Mouse (Mus musculus) forebrain, embryonic 12.5 days (tissue): ENCODE measurements around the gene Ccdc126. TPM values are rescaled to one million over a fixed set of nuclear protein-coding genes. Genes with fewer than 3 reads are reported as not detected.

Experiments used
- ATAC-seq: fragments of 200-750 bp; cut with Nextera tagmentation; 2 replicates; pipeline ENCODE4 v1.8.0; 2017; ENCODE audit warnings: moderate TSS enrichment; ENCODE audit not compliant: low FRiP score
- H3K27ac ChIP-seq: fragments of 300-500 bp; sonication (generic); 2 replicates; pipeline ENCODE4 v1.5.1; 2016; ENCODE audit warnings: mild to moderate bottlenecking
- H3K27me3 ChIP-seq: fragments of 300-500 bp; sonication (generic); 2 replicates; pipeline ENCODE4 v1.6.1; 2016; ENCODE audit warnings: mild to moderate bottlenecking
- H3K36me3 ChIP-seq: fragments of 300-500 bp; sonication (generic); replicated peaks from 2 replicates; pipeline ENCODE4 v1.6.1; 2016; ENCODE audit warnings: mild to moderate bottlenecking
- H3K4me1 ChIP-seq: fragments of 300-500 bp; sonication (generic); 2 replicates; pipeline ENCODE4 v1.6.1; 2016
- H3K4me2 ChIP-seq: fragments of 300-500 bp; sonication (generic); 2 replicates; pipeline ENCODE4 v1.6.1; 2016; ENCODE audit warnings: mild to moderate bottlenecking, moderate library complexity
- H3K4me3 ChIP-seq: fragments of 300-500 bp; sonication (generic); replicated peaks from 2 replicates; pipeline ENCODE4 v1.5.1; 2016; ENCODE audit warnings: mild to moderate bottlenecking
- H3K9ac ChIP-seq: fragments of 300-500 bp; sonication (generic); 2 replicates; pipeline ENCODE4 v1.6.1; 2016; ENCODE audit warnings: mild to moderate bottlenecking
- H3K9me3 ChIP-seq: fragments of 300-500 bp; sonication (generic); 2 replicates; pipeline ENCODE4 v1.6.1; 2016
- WGBS: fragments of 180-500 bp; shearing (Covaris S2); methylation state at CpG from one replicate; pipeline ENCODE4 v1.1.7; 2016; 5-methylcytosine and 5-hydroxymethylcytosine counted together
- polyA plus RNA-seq: library from polyadenylated mRNA; unstranded; fragments of >200 nt; fragmentation: Nextera tagmentation; extraction: Ambion mirVana; gene quantifications from 2 replicates; pipeline ENCODE4 v1.2.1, GENCODE M21; 2016

Gene Ccdc126
- polyA plus RNA-seq, 1 experiment from 2014 or later = 6.0 TPM

DNA sequence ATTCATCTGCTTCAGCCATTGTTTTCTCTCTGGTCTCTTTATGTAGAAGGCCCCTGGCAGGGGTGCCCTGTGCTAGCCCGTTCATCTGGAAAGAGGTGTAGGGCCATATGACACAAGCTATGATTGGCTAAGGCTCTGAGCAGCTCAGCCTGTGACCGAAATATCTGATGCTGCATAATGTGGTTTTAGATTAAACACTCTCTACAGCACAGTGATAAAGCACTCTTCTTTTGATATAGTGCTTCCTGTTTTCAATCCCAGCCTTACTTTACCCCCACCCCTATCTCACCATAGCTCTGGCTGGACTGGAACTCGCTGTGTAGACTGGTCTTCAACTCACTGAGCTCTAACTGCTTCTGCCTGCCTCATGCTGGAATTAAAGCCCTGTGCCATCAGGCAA is 2.3 kb downstream of the Ccdc126 start:
- Histone ChIP-seq H3K9me3 (no peaks in the 10 kb centered on the region), H3K27ac (no peak overlapping the region), H3K27me3 (no peaks in the 10 kb centered on the region), H3K4me3 (no peak overlapping the region), H3K9ac (no peak overlapping the region), H3K4me2 (no peak overlapping the region), H3K4me1 (peaks cover 5% of the 10 kb centered on the region; the same call in 1 of the 2 replicates), H3K36me3 (no peaks in the 10 kb centered on the region)
- 82% methylated on average over 3 of the region's 3 CpGs for WGBS
- no peak for ATAC-seq

GRCm38 (mm10) chr6:49322056-49322455 is 3.0 kb downstream of the Ccdc126 start:
- Histone ChIP-seq H3K4me2 (no peak overlapping the region), H3K27me3 (no peaks in the 10 kb centered on the region), H3K9me3 (no peaks in the 10 kb centered on the region), H3K36me3 (no peaks in the 10 kb centered on the region), H3K4me1 (peaks cover 5% of the 10 kb centered on the region; the same call in 1 of the 2 replicates), H3K27ac (no peak overlapping the region), H3K4me3 (no peak overlapping the region), H3K9ac (no peak overlapping the region)
- ATAC-seq = no peak

DNA sequence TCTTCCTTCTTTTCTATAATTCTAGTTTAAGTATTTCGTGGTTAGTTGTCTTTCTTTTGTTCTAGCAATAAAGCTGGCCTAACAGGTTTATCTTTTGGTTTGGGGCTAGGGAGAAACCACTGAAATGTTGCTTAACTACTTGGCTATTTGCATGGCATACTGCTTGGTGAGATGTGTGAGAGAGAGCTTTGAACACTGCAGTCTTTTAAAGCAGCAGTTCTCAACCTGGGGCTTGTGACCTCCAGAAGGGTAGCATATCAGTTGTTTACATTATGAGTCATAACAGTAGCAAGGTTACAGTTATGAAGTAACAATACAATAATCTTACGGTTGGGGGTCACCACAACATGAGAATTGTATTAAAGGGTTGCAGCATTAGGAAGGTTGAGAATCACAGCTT is 3.9 kb downstream of the Ccdc126 start:
- WGBS = 77% methylated on average over 2 of the region's 2 CpGs
- Histone ChIP-seq H3K9ac (no peak overlapping the region), H3K4me2 (no peak overlapping the region)

DNA sequence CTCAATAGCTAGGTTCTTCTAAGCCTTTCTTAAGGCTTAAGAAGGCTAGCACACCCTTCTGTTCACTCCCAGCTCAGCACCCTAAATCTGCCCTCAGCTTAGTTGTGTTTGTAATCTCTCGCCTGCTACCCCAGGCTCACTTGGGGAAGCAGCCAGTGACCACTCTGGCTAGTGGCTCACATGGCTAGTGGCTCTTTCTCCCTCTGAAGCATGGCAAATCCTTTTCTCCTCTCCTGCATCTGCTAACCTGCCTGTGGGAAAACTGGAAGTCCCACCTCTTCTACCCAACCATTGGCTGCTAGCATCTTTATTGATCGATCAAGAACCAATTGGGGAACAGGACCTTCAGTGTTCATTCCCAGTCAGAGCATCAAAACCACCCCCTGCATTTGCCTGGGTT is 5.5 kb downstream of the Ccdc126 start:
- Histone ChIP-seq H3K27ac (no peak overlapping the region), H3K4me3 (no peak overlapping the region), H3K9ac (no peak overlapping the region), H3K36me3 (no peaks in the 10 kb centered on the region), H3K27me3 (no peaks in the 10 kb centered on the region), H3K9me3 (no peaks in the 10 kb centered on the region), H3K4me2 (no peak overlapping the region), H3K4me1 (peaks cover 5% of the 10 kb centered on the region; the same call in 1 of the 2 replicates)
- no peak for ATAC-seq
- WGBS = 66% methylated on average over 2 of the region's 2 CpGs

More for the DNA sequence above, 3.9 kb downstream of the Ccdc126 start:
- ATAC-seq = no peak
- Histone ChIP-seq H3K36me3 (no peaks in the 10 kb centered on the region), H3K27me3 (no peaks in the 10 kb centered on the region), H3K4me3 (no peak overlapping the region), H3K27ac (no peak overlapping the region), H3K4me1 (peaks cover 5% of the 10 kb centered on the region; the same call in 1 of the 2 replicates), H3K9me3 (no peaks in the 10 kb centered on the region)

GRCm38 (mm10) chr6:49325294-49325693 is 6.2 kb downstream of the Ccdc126 start:
- H3K27ac ChIP-seq = no peak overlapping the region
- H3K27me3 ChIP-seq = no peaks in the 10 kb centered on the region
- ATAC-seq = no peak
- no peak overlapping the region for H3K4me3 ChIP-seq
- H3K9ac ChIP-seq = no peak overlapping the region
- H3K36me3 ChIP-seq = no peaks in the 10 kb centered on the region
- peaks cover under 1% of the 10 kb centered on the region; the same call in 1 of the 2 replicates for H3K4me1 ChIP-seq
- H3K9me3 ChIP-seq = no peaks in the 10 kb centered on the region
- WGBS = 75% methylated on average over 1 of the region's 1 CpGs
- no peak overlapping the region for H3K4me2 ChIP-seq

- no peaks in the 10 kb centered on the region for H3K36me3 ChIP-seq
- no peaks in the 10 kb centered on the region for H3K27me3 ChIP-seq
- H3K27ac ChIP-seq = no peak overlapping the region
- H3K9ac ChIP-seq = no peak overlapping the region
- no peaks in the 10 kb centered on the region for H3K9me3 ChIP-seq
- ATAC-seq = no peak
- 87% methylated on average over 3 of the region's 3 CpGs for WGBS
- no peak overlapping the region for H3K4me2 ChIP-seq
- H3K4me1 ChIP-seq = no peaks in the 10 kb centered on the region
- no peak overlapping the region for H3K4me3 ChIP-seq
Observed at GRCm38 (mm10) chr6:49326846-49327245, 7.8 kb downstream of the Ccdc126 start.

- Histone ChIP-seq H3K9ac (no peak overlapping the region), H3K9me3 (no peaks in the 10 kb centered on the region), H3K4me3 (no peak overlapping the region), H3K4me2 (no peak overlapping the region), H3K27ac (no peak overlapping the region), H3K4me1 (no peaks in the 10 kb centered on the region), H3K27me3 (no peaks in the 10 kb centered on the region), H3K36me3 (no peaks in the 10 kb centered on the region)
- WGBS = 76% methylated on average over 5 of the region's 5 CpGs
- no peak for ATAC-seq
Observed at GRCm38 (mm10) chr6:49331369-49332059, 12.4 kb downstream of the Ccdc126 start.

GRCm38 (mm10) chr6:49332060-49332370 is 12.9 kb downstream of the Ccdc126 start:
- H3K9me3 ChIP-seq = no peaks in the 10 kb centered on the region
- H3K4me3 ChIP-seq = no peak overlapping the region
- H3K27ac ChIP-seq = no peak overlapping the region
- ATAC-seq = no peak
- H3K27me3 ChIP-seq = no peaks in the 10 kb centered on the region
- H3K36me3 ChIP-seq = no peaks in the 10 kb centered on the region
- 77% methylated on average over 13 of the region's 13 CpGs for WGBS
- no peak overlapping the region for H3K4me2 ChIP-seq
- no peak overlapping the region for H3K9ac ChIP-seq
- H3K4me1 ChIP-seq = no peaks in the 10 kb centered on the region

GRCm38 (mm10) chr6:49338566-49338965 is 19.5 kb downstream of the Ccdc126 start:
- Histone ChIP-seq H3K9me3 (no peaks in the 10 kb centered on the region), H3K9ac (no peak overlapping the region), H3K36me3 (no peaks in the 10 kb centered on the region), H3K27ac (no peak overlapping the region), H3K4me1 (no peaks in the 10 kb centered on the region), H3K27me3 (no peaks in the 10 kb centered on the region), H3K4me2 (no peak overlapping the region), H3K4me3 (no peak overlapping the region)
- no peak for ATAC-seq
- 15% methylated on average over 9 of the region's 9 CpGs for whole genome bisulfite sequencing

DNA sequence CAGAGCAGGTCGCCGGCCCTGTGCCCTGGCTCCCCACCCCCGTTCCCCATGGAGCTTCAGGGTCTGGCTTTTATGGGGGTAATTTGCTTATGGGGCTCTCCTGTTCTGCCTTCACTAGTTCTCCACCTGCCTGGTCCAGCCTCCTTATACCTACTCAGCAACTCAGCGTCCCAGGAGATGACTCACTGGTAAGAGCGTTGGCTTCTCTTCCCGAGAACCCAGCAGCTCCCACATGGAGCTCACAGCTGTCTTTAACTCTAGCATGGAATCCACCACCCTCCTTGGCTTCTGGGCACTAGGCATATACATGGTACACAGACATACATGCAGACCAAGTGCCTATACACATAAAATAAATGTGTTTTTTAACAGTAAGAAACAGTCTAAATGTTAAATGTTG is 20.1 kb downstream of the Ccdc126 start:
- H3K9me3 ChIP-seq = no peaks in the 10 kb centered on the region
- no peaks in the 10 kb centered on the region for H3K4me1 ChIP-seq
- no peak overlapping the region for H3K9ac ChIP-seq
- no peak overlapping the region for H3K4me2 ChIP-seq
- no peaks in the 10 kb centered on the region for H3K27me3 ChIP-seq
- no peak for ATAC-seq
- WGBS = 45% methylated on average over 6 of the region's 6 CpGs
- no peaks in the 10 kb centered on the region for H3K36me3 ChIP-seq
- H3K4me3 ChIP-seq = no peak overlapping the region
- no peak overlapping the region for H3K27ac ChIP-seq

DNA sequence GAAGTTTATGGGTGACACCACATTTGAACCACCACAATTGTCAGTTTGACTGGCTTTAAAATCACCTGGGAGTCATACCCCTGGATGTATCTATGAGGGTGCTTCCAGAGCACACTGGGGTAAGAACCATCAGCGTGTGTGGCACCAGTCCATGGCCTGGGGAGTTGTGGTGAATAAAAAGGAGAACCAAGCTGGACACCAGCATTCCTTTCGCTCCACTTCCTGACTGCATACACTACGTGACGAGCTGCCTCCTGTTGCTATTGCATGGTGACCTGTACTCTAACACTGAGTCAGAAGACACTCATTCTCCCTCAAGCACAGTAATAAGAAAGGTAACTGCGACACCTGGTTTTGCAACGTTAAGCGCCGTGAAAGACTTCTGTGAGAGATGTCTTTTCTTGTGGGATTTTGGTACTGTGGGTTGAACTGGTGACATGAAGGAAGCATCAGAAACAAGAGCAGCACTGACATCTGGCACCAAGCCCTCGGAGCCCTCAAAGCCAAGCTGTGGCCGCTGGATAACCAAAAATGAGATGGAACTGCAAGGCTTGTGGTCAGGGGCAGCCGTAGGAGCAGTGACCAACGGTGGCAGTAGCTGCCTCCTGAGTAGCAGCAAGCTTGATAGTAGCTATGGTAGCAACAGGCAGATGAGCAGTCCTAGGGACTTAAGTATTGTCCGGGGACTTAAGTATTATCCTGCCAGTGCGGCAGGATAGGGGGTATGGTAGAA is 24.8 kb downstream of the Ccdc126 start:
- no peak overlapping the region for H3K27ac ChIP-seq
- H3K27me3 ChIP-seq = no peaks in the 10 kb centered on the region
- H3K4me2 ChIP-seq = no peak overlapping the region
- no peaks in the 10 kb centered on the region for H3K4me1 ChIP-seq
- H3K9ac ChIP-seq = no peak overlapping the region
- H3K36me3 ChIP-seq = no peaks in the 10 kb centered on the region
- no peaks in the 10 kb centered on the region for H3K9me3 ChIP-seq
- H3K4me3 ChIP-seq = no peak overlapping the region
- 77% methylated on average over 14 of the region's 14 CpGs for WGBS
- no peak for ATAC-seq

GRCm38 (mm10) chr6:49349826-49350225 is 30.8 kb downstream of the Ccdc126 start:
- 93% methylated on average over 7 of the region's 7 CpGs for WGBS
- H3K4me2 ChIP-seq = no peak overlapping the region

DNA sequence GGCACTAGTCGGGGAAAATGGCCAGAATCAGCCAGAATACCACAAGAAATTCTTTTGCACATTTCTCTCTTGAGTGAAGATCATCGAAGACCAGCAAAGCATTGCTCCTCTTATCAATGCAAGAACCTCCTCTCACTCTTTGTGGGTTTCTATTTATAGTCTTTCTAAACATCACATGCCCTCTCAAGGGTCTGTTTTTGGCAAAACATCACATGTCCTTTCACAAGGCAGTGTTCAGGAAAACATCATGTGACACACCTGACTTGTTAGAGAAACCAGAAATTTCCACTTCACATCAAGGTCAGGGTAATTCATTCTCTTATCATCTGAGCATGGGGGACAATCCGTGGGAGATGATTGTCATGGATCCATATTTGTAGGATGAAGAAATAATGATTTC is 35.5 kb downstream of the Ccdc126 start:
- Histone ChIP-seq H3K4me2 (no peak overlapping the region), H3K9ac (no peak overlapping the region), H3K4me1 (no peaks in the 10 kb centered on the region), H3K36me3 (no peaks in the 10 kb centered on the region), H3K4me3 (no peak overlapping the region), H3K27me3 (no peaks in the 10 kb centered on the region), H3K9me3 (no peaks in the 10 kb centered on the region), H3K27ac (no peak overlapping the region)
- no peak for ATAC-seq
- WGBS = 87% methylated on average over 3 of the region's 3 CpGs

More at GRCm38 (mm10) chr6:49349826-49350225, 30.8 kb downstream of the Ccdc126 start:
- Histone ChIP-seq H3K4me1 (no peaks in the 10 kb centered on the region), H3K9ac (no peak overlapping the region), H3K27me3 (no peaks in the 10 kb centered on the region), H3K4me3 (no peak overlapping the region), H3K36me3 (no peaks in the 10 kb centered on the region), H3K9me3 (no peaks in the 10 kb centered on the region), H3K27ac (no peak overlapping the region)
- ATAC-seq = no peak
